Mouse (Mus musculus): ENCODE measurements at regions not wholly inside any gene's neighbourhood (a gene's known extent, or its start where the extent isn't known, plus 50 kb on each side); places are given as distances from the start of the nearest gene placed in this dataset.

DNA sequence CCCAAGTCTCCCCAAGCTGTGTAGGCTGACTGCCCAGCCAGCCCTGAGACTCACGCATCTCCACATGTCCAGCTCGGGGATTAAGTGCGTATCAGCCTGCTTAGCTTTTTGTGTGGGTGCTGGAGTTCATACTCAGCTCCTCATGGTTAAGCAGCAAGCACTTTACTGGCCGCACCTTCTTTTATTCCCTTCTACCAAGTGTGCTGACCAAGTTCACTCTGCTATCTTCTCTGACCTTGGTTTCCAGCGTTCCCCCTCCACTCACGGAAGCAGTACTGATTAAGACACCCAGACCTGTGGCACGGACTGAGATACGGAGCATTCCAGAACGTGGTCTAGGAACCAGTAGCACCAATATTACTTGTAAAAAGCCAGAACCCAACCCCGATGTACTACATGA lies 67.6 kb upstream of the Gadl1 start:
- no peak for TF ChIP-seq CTCF (IDR thresholded peaks at IDR 0.05; ENCODE audit: borderline replicate concordance, extremely low read depth, insufficient read depth, insufficient read length)
- TF ChIP-seq POLR2A (IDR thresholded peaks at IDR 0.05; ENCODE audit: borderline replicate concordance, extremely low read depth, insufficient read depth, insufficient read length, poor library complexity, severe bottlenecking) = no peak
